Mouse (Mus musculus) T-cell, adult 2 months (primary cell): ENCODE results near the gene Dmrtc1c2.
"Not testable (repeated sequence)": the region's sequence is repeated elsewhere in the genome, so short reads cannot be mapped to it uniquely, and the experiment has no call there.

Source experiments
- DNase-seq: peaks from one replicate; pipeline ENCODE4 v3.0.0; 2022; ENCODE audit warnings: low spot score

The Dmrtc1c2 gene

GRCm38 (mm10) chrX:102854516-102854915 lies at the start of gene Dmrtc1c2:
Dmrtc1c2 (minus strand) TSS chrX:102854616.
- DNase-seq = not testable (repeated sequence)

GRCm38 (mm10) chrX:102867871-102868270 lies 13.5 kb upstream of the Dmrtc1c2 start, which contains the start of gene 1700031F05Rik:
1700031F05Rik (minus strand) TSS chrX:102867971.
- no peak for DNase-seq

- no peak for DNase-seq
Observed at GRCm38 (mm10) chrX:102812311-102812710, 42.1 kb downstream of the Dmrtc1c2 start.

GRCm38 (mm10) chrX:102802663-102803062 lies 51.8 kb downstream of the Dmrtc1c2 start, which contains the start of gene Dmrtc1c1:
Dmrtc1c1 (plus strand) TSS chrX:102802963.
- not testable (repeated sequence) for DNase-seq
